Mouse (Mus musculus): ENCODE results near the gene Eef1b2. TPM values are rescaled to one million over a fixed set of nuclear protein-coding genes. Genes with fewer than 3 reads are reported as not detected.

Eef1b2 gene
- total RNA-seq, 2 experiments from 2014 or later, result 532 to 585 TPM

DNA sequence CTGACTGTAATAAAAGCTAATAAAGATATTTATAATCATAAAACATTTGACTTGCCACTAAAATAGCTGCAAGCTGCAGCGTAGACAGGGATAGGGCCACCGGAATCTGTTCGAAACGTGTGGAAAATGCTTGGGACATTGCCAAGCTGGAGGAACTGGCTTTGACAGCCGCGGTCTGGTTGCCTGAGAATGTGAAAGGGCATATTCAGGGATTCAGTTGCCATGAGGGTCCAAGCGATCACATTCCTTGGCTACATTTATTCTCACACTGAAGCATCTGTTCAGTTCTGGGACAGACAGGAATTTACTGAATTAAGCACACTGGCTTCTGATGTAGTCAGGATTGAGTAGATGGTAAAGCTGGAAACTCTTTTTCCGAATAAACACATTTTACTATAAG lies 14.2 kb downstream of the Eef1b2 start:
- DNase-seq (ENCODE audit: low spot score in 2 of 2), result peak; percentile 38 to 45

DNA sequence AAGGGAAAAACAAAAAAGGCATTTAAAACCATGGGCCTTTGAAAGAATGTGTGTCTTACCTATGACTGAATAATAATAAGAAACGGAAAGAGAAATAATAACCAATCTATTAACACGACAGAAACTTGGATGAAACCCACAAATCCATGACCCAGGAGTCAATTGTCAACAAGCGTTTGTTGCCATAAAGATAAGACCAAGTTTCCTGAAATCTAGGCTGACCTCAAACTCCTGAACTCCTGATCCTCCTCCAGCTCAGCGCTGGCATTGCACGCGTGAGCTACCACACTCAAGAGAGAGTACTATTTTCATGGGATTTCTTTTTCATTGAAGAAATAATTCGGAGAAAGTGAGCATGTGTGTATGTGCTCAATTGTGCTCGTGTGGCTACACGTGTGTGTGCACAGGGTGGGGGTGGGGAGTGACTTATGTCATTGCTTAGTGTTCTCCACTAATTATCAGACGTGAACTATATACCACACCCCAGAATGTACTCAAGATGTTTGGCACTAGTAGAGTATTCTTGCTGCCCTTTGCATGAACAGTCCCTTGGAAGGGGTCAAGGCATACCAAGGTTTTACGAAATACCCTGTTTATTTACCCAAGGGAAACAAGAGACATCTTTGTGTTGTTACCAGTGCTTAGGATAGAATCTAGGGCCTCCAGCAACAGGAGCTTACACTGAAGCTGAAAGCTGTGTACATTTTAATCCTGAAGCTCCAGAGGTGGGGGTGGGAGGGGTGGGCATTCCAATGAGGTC lies 15.9 kb downstream of the Eef1b2 start:
- DNase-seq (ENCODE audit: low spot score in 2 of 2), result no peak

DNA sequence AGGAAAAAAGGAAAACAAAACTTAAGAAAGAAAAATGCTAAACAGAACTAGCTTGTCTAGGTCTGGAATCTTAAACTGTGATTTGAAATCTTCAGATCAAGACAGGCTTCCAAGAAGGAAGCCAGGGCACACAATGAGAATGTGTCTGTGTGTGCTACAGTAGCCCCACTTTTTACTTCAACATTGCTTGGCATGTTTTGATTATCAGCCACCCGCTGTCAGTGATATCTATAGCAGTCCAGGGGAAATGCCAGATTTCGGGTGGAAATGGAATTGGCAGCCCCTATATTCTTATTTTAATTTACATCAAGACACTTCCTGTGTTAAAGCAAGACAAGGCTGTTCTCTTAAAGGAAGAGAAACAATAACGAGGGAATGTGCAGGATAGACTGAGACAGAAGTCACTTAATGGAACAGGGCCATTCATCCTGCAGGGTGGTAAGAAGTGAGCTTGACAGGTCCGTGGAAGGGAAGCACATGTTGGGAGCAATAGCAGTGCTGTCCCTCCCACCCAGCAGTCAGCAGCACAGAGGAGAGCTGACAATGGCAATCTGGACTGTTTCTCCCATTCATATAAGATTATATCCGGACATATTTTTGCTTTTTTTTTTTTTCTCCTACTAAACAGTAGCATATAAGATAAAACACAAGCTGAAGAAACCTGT lies 19.4 kb downstream of the Eef1b2 start:
- DNase-seq (ENCODE audit: low spot score in 2 of 2), result no peak

DNA sequence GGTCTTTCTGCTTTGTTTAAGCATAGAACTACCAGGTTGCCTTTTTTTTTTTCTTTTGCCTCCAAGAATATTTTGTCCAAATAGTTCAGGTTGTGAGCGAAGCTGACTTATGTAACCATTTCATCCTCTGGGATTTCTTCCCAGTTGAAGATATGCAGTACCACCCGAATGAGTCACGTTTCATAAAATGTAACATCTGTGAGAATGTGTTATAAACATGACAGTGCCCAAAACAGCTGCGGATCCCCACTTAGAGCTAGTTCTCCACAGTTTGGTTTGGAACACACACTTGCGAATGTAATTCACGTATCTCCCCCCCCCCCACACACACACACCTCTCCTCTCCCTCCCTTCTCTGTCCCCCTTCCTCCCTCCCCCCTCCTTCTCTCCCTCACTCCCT lies 22.8 kb downstream of the Eef1b2 start:
- DNase-seq (ENCODE audit: low spot score in 2 of 2), result no peak

DNA sequence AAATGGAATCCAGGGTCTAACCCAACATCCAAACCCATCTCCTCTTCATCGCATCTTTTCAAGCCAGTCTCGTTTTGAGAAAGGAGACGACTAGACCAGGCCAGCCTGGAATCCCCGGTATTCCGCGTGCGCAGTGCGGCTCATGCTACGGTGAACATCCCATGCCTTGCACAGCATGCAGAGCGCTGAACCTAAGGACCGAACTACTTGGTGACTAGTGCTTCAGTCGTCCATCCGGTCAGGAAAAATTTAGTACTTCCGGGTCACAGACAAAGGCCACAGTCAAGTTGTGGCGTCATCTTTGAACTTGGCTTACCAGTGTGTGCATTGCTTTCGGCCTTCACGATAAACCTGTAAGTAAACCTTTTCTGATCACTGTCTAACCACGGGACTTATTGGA lies 23.7 kb downstream of the Eef1b2 start:
- no peak for DNase-seq (ENCODE audit: low spot score in 2 of 2)

DNA sequence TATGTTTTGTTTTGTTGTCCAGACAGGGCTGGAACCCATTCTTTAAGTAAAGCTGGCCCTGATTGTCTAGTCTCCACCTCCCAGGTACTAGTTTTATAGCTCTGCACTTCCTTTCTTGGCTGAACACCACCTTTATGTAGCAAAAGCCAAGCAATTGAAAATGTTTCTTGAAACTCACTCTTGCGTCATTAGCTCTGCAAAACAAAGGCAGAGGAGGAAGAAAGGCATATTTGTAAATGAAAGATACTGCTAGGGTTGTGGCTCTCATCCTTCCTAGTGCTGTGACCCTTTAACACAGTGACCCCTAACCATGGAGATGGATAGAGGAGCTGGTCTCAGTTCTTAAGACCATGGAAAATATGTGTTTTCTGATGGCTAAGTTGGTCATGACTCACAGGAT lies 25.0 kb downstream of the Eef1b2 start:
- DNase-seq (ENCODE audit: low spot score in 2 of 2), result no peak

DNA sequence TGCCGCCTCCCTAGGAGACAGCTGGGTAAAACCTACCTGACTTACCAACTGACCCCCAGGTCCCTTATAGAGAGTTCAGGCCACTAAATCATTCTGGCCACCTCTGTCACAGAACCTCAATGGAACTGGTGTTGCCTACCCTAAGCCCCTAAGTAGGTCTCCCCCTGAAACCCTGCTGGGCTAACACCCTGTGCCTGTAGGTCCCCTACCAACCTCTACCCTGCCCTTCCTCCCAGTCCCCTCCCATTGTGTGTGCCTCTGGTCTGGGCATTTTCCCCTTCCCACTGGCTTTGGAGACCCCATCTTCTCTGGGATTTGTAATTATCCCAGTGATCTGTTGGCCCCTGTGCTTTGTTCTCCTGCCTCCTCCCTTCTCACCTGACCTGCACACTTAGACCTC lies 26.8 kb downstream of the Eef1b2 start:
- DNase-seq (ENCODE audit: low spot score in 2 of 2), result no peak

DNA sequence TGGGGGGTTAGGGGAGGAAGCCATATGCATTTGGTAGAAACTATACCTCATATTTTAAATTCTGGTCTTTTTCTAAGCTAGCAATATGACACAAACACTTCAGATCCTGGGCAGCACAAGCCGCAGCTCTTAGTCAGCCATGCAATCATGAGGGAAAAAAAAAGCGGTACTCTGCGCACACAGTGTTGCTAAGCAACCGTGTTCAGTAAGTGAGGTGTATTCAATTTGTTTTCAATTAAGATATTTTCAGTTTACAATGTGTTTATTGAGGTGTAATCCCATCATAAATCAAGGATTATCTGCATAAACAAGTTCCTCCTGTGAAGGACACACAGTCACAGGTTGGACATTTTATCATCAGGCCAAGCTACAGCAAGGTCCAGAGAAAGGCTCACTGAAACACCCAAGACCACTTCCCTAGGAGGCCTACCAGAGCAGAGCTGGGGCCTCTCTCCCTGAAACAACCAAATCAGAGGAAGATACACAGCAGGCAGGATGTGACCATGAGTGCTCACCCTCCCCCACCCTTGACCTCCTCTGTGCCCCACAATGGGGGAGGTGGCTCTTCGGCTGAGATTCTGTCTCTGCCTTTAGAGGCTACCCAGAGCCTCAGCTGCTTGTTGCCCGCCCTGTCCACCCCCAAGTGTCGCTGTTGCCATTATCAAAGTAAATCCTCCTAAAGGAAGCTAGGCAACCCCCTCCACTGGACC lies 27.5 kb downstream of the Eef1b2 start:
- DNase-seq (ENCODE audit: low spot score in 2 of 2), result peak in 1 of 2 experiments; percentile 26

DNA sequence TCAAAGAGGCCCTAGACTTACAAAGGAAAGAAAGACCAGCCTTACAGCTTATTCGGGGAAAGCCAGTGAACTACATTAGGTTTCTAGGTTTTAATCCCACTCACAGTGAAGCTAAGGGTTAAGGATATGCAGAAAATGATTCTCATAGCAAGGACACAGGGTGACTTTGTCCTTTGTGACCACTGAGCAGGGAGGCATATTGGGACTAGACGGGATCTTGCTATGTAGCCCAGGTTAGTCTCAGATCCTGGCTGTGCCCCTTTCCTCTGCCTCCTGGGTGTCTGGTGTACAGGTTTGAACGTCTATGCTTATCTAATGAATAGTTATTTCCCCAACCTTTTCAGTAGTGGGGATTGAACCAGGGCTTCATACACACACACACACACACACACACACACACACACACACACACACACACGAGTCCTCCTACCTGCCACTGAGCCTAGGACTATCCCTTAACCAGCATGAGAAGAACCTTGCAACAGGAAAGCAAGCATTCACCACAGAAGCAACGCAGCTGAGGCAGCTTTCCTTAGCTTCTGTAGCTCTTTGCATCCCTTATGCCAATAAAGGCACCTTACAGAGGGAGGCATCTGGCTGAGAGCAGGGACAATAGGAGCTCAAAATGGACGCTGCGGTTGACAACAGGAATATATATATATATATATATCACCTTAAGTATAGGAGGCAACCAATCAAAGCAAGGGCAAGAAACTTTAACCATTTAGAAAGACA lies 28.2 kb downstream of the Eef1b2 start:
- no peak for DNase-seq (ENCODE audit: low spot score in 2 of 2)

DNA sequence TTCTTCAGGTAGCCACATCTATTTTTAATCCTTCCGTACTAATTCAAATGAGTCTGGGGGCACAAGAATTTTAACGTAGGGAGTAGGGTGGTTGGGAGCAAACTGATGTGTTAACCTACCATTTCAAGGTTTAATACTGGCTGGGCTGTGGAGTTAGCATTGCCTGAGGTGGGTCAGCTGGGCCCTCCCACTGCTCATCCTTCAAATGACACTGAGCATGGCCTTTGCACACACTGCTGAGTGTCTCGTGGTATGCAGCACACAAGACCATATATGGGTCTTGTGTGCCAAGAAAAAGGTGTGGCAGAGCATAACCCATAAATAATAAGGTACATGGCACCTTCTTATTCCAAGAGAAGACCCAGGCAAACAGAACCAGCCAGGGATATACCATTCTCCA lies 31.0 kb downstream of the Eef1b2 start:
- DNase-seq (ENCODE audit: low spot score in 2 of 2), result no peak

DNA sequence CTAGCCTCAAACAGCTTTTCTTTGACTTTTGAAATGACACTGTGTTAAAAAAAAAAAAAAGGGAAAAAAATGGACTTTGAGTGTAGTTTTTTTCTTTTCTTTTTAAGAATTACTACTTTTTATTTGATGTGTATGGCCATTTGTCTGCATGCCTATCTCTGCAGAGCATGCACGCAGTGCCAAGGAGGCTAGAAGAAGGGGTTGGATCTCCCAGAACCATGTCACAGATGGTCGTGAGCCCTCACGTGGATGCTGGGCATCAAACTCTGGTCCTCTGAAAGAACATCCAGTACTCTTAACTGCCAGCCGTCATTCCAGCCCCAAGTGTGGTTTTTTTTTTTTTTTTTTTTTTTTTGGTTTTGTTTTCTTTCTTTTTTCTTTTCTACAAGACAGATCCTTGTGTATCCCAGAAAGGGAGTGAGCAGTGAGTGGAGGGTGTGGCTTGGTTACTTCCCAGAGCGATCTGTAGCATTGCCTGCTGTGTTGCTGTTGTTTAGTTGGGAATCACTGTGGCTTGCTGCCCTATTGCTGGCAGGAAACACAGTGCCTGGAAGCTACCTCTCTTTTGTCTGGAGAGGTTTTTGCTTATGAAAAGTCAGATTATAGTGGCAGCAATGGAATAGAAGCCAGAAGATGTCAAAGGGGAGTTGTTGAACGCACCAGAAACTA lies 33.4 kb downstream of the Eef1b2 start:
- no peak for DNase-seq (ENCODE audit: low spot score in 2 of 2)

DNA sequence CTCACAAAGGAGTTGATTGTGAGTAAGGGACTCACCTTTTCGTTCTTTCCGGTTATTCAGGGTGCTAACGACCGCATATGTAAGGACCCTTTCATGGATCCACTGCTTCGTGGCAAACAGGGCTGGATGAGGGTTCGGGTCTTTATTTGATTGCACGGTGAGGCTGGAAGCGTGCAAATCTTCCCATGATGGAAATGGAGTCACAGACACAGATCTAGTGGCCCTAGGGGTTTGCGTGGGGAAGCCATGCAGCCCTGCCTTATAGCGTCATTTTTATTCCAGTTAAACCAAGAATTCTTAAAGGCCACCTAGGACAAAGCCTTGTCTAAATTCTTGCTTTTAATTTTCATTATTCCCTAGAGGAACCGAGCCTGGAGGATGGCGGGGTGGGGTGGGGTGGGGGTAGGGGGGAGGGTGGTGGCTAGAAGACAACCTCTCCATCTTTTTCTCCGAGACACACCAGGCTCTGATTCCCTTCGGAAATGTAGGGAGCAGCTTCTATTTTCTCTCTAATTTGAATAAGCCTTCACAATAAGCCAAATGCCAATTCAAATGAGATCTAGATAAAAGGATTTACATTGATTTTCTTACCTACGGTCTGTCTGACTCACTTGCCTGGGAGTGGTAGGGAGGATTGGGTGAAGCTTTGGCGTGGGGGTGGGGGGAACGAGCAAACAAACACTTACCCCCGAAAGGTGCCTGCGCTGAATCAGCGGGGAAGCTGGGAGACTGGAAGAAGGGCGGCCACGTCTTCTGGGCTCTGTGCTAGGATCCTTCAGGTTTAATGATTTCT lies 37.0 kb downstream of the Eef1b2 start:
- no peak for DNase-seq (ENCODE audit: low spot score in 2 of 2)

DNA sequence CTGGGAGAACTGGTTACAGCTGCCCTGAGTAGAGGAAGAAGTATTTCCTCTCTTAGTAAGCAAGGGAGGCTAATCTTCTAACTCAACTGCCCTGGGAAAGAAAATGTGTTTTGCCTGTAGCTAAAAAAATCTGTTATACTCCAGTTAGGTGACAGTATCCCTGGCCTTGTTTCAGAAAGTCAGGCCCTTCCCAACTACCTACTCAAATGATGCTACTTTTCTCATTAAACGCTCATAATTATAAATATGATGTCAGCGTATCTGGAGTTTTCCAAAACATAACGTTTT lies 37.6 kb downstream of the Eef1b2 start, which contains the start of gene Gpr1:
Gpr1 (minus strand) TSS at position 273 of the 288 bp plus-strand sequence.
- DNase-seq (ENCODE audit: low spot score in 2 of 2), result no peak

DNA sequence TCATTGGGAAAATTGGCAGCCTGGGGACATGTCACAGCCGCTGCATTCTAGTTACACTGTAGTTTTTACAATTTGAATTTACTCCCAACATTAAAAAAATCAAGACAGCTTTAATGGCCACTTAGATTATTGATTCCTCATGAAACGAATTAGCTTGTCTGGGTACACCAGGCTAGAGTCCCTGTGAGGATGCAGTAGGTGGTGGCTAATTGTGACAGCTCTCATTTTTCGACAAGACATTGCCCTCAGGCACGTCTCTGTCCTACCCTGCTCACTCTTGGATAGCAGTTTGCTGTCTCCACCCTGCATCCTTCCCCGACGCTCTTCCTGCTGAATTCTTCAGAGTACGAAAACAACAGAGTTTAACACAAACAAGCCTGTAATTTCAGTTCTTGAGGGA lies 38.0 kb downstream of the Eef1b2 start:
- no peak for DNase-seq (ENCODE audit: low spot score in 2 of 2)

DNA sequence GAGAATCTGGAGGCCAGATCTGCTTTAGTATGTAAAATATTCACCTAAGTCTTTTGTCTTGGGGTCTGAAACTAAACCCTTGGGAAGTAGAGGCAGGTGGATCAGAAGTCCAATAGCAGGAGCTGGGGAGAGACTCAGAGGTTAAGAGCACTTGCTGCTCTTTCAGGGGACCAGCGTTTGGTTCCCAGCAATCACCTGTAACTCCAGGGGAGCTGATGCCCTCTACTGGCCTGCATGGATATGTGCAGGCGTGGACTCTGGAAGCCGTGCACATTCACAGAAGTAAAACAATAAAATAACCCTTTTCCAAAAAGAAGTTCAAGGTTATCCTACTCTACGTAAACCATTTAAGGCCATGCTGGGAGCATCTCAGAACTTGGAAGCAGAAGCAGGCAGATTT lies 42.7 kb downstream of the Eef1b2 start:
- no peak for DNase-seq (ENCODE audit: low spot score in 2 of 2)

DNA sequence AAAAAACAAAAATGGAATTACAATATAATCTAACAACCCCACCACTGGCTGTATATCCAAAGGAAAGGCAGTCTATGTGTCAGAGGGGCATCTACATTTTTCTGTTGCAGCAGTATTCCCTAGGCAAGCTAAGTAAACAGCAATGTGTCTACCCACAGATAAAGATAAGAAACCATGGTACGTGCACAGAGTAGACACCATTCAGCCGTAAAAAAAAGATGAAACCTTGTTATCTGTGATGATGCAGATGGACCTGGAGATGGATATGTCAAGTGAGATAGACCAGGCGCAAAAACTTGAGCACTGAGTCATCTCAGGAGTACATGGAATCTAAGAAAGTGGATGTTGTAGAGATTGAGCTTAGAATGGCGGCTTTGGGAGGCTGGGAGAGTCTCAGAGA lies 48.4 kb downstream of the Eef1b2 start:
- no peak for DNase-seq (ENCODE audit: low spot score in 2 of 2)

DNA sequence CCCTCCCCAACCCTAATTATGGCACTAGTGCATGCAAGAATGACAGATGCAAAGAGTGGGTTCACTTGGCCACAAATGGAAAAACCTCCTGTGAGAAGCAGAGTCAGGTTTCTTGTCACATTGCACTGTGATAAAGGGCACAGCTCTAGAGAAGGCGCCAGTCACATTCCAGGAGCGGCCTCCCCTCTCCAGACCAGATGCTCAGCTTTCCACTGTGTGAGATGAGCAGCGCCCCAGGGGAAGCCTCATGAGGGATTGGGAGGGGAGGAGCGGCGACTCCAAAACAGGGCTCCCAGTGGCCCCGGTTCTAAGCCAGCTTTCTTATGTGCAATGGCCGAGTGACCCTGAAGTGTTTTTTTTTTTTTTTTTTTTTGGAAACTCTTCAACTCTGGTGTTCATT lies 49.3 kb downstream of the Eef1b2 start:
- DNase-seq (ENCODE audit: low spot score in 2 of 2), result no peak

DNA sequence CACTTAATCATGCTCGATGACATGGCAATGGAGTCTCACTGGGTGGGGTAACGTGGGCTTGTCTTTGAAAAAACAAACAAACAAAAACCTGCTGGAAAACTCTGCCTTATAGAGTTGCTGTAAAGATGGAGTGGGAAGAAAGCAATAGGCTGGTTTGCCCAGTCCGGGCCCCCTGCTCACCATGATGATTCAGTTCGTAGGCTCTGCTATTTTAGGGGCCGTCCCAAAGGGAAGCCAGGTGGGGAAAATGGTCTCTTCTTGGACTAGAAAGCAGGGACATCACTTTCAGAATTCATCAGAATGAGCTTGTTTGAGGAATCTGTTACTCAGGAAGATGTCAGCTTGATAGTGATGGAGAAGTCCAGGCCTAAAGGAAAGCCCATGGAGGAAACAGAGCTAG lies 50.6 kb downstream of the Eef1b2 start:
- no peak for DNase-seq (ENCODE audit: low spot score in 2 of 2)
